Mouse (Mus musculus): Measurements from ENCODE around the gene Plbd2. TPM values are rescaled to one million over a fixed set of nuclear protein-coding genes. Genes with fewer than 3 reads are reported as not detected.

The Plbd2 gene
- polyA plus RNA-seq, 1 experiment from 2014 or later, result 54.4 TPM

- WGBS, result 89% methylated on average over 6 of the region's 6 CpGs
- H3K27me3 ChIP-seq, result no peaks in the 10 kb centered on the region
Measured at GRCm38 (mm10) chr5:120493440-120493839, 10.0 kb downstream of the Plbd2 start.

GRCm38 (mm10) chr5:120492437-120492836, 11.0 kb downstream of the Plbd2 start:
- ATAC-seq (ENCODE audit: insufficient number of reproducible peaks, insufficient read depth, low FRiP score, low TSS enrichment, low read depth), result no peak
- Histone ChIP-seq H3K27ac (no peak overlapping the region), H3K36me3 (peaks cover 69% of the 10 kb centered on the region), H3K4me3 (no peak overlapping the region), H3K4me1 (no peaks in the 10 kb centered on the region), H3K9me3 (no peaks in the 10 kb centered on the region), H3K27me3 (no peaks in the 10 kb centered on the region), H3K9ac (no peak overlapping the region), H3K4me2 (no peak overlapping the region)
- 71% methylated on average over 11 of the region's 11 CpGs for WGBS

More at GRCm38 (mm10) chr5:120493440-120493839, 10.0 kb downstream of the Plbd2 start:
- Histone ChIP-seq H3K4me3 (no peak overlapping the region), H3K36me3 (peaks cover 66% of the 10 kb centered on the region), H3K9ac (no peak overlapping the region), H3K4me2 (no peak overlapping the region), H3K4me1 (no peaks in the 10 kb centered on the region), H3K27ac (no peak overlapping the region), H3K9me3 (no peaks in the 10 kb centered on the region)
- ATAC-seq (ENCODE audit: insufficient number of reproducible peaks, insufficient read depth, low FRiP score, low TSS enrichment, low read depth), result no peak

GRCm38 (mm10) chr5:120490679-120491192, 12.7 kb downstream of the Plbd2 start:
- WGBS, result 82% methylated on average over 8 of the region's 8 CpGs
- no peak overlapping the region for H3K9ac ChIP-seq
- peaks cover 78% of the 10 kb centered on the region for H3K36me3 ChIP-seq

GRCm38 (mm10) chr5:120487844-120488243, 15.6 kb downstream of the Plbd2 start:
- no peak for ATAC-seq (ENCODE audit: insufficient number of reproducible peaks, insufficient read depth, low FRiP score, low TSS enrichment, low read depth)
- WGBS, result 88% methylated on average over 8 of the region's 8 CpGs

More at GRCm38 (mm10) chr5:120490679-120491192, 12.7 kb downstream of the Plbd2 start:
- Histone ChIP-seq H3K4me3 (no peak overlapping the region), H3K9me3 (no peaks in the 10 kb centered on the region), H3K4me1 (no peaks in the 10 kb centered on the region), H3K27me3 (no peaks in the 10 kb centered on the region), H3K27ac (no peak overlapping the region), H3K4me2 (no peak overlapping the region)
- ATAC-seq (ENCODE audit: insufficient number of reproducible peaks, insufficient read depth, low FRiP score, low TSS enrichment, low read depth), result no peak

GRCm38 (mm10) chr5:120483399-120483798, 20.0 kb downstream of the Plbd2 start:
- no peaks in the 10 kb centered on the region for H3K9me3 ChIP-seq
- WGBS, result 92% methylated on average over 19 of the region's 19 CpGs
- no peaks in the 10 kb centered on the region for H3K27me3 ChIP-seq
- H3K4me2 ChIP-seq, result no peak overlapping the region
- H3K36me3 ChIP-seq, result peaks cover 51% of the 10 kb centered on the region
- no peak overlapping the region for H3K4me3 ChIP-seq
- no peak for ATAC-seq (ENCODE audit: insufficient number of reproducible peaks, insufficient read depth, low FRiP score, low TSS enrichment, low read depth)
- H3K4me1 ChIP-seq, result no peaks in the 10 kb centered on the region
- H3K9ac ChIP-seq, result no peak overlapping the region
- H3K27ac ChIP-seq, result no peak overlapping the region

More at GRCm38 (mm10) chr5:120487844-120488243, 15.6 kb downstream of the Plbd2 start:
- peaks cover 75% of the 10 kb centered on the region for H3K36me3 ChIP-seq
- no peak overlapping the region for H3K4me2 ChIP-seq
- H3K9me3 ChIP-seq, result no peaks in the 10 kb centered on the region
- H3K4me1 ChIP-seq, result no peaks in the 10 kb centered on the region
- no peaks in the 10 kb centered on the region for H3K27me3 ChIP-seq
- H3K27ac ChIP-seq, result no peak overlapping the region
- H3K9ac ChIP-seq, result no peak overlapping the region
- no peak overlapping the region for H3K4me3 ChIP-seq

- no peak for ATAC-seq (ENCODE audit: insufficient number of reproducible peaks, insufficient read depth, low FRiP score, low TSS enrichment, low read depth)
Measured at GRCm38 (mm10) chr5:120481205-120481604, 22.2 kb downstream of the Plbd2 start.

GRCm38 (mm10) chr5:120479538-120479937, 23.9 kb downstream of the Plbd2 start:
- Histone ChIP-seq H3K4me2 (no peak overlapping the region), H3K36me3 (peaks cover 12% of the 10 kb centered on the region), H3K4me1 (no peaks in the 10 kb centered on the region), H3K27ac (no peak overlapping the region), H3K9me3 (no peaks in the 10 kb centered on the region), H3K9ac (no peak overlapping the region), H3K27me3 (peaks cover 11% of the 10 kb centered on the region; the same call in 1 of the 2 replicates), H3K4me3 (no peak overlapping the region)
- 68% methylated on average over 4 of the region's 4 CpGs for WGBS
- ATAC-seq (ENCODE audit: insufficient number of reproducible peaks, insufficient read depth, low FRiP score, low TSS enrichment, low read depth), result no peak

More at GRCm38 (mm10) chr5:120481205-120481604, 22.2 kb downstream of the Plbd2 start:
- Histone ChIP-seq H3K4me3 (no peak overlapping the region), H3K4me2 (no peak overlapping the region), H3K36me3 (peaks cover 29% of the 10 kb centered on the region), H3K27me3 (peaks cover 11% of the 10 kb centered on the region; the same call in 1 of the 2 replicates), H3K9ac (no peak overlapping the region), H3K9me3 (no peaks in the 10 kb centered on the region), H3K4me1 (no peaks in the 10 kb centered on the region), H3K27ac (no peak overlapping the region)
- 58% methylated on average over 9 of the region's 9 CpGs for WGBS

- H3K27ac ChIP-seq, result no peak overlapping the region
- ATAC-seq (ENCODE audit: insufficient number of reproducible peaks, insufficient read depth, low FRiP score, low TSS enrichment, low read depth), result no peak
- no peaks in the 10 kb centered on the region for H3K36me3 ChIP-seq
- no peak overlapping the region for H3K4me2 ChIP-seq
- H3K4me1 ChIP-seq, result no peaks in the 10 kb centered on the region
- no peak overlapping the region for H3K4me3 ChIP-seq
- no peak overlapping the region for H3K9ac ChIP-seq
- WGBS, result 91% methylated on average over 5 of the region's 5 CpGs
- peaks cover 11% of the 10 kb centered on the region; the same call in 1 of the 2 replicates for H3K27me3 ChIP-seq
- H3K9me3 ChIP-seq, result no peaks in the 10 kb centered on the region
Measured at GRCm38 (mm10) chr5:120477993-120478392, 25.4 kb downstream of the Plbd2 start.

- WGBS, result 14% methylated on average over 13 of the region's 13 CpGs
- Histone ChIP-seq H3K27me3 (peaks cover 11% of the 10 kb centered on the region; the same call in 1 of the 2 replicates), H3K9ac (no peak within 1 kb of the TSS), H3K4me1 (no peaks in the 10 kb centered on the region), H3K27ac (no peak within 1 kb of the TSS), H3K4me3 (no peak within 1 kb of the TSS), H3K9me3 (no peaks in the 10 kb centered on the region), H3K36me3 (no peaks in the 10 kb centered on the region), H3K4me2 (no peak within 1 kb of the TSS)
- no peak for ATAC-seq (ENCODE audit: insufficient number of reproducible peaks, insufficient read depth, low FRiP score, low TSS enrichment, low read depth)
Measured at GRCm38 (mm10) chr5:120476296-120476695, 27.1 kb downstream of the Plbd2 start, which contains the start of gene Sds. Sds (plus strand) TSS chr5:120476526.

GRCm38 (mm10) chr5:120475861-120476260, 27.6 kb downstream of the Plbd2 start:
- Histone ChIP-seq H3K4me1 (no peaks in the 10 kb centered on the region), H3K9me3 (no peaks in the 10 kb centered on the region), H3K9ac (no peak overlapping the region), H3K36me3 (no peaks in the 10 kb centered on the region), H3K27me3 (peaks cover 11% of the 10 kb centered on the region; the same call in 1 of the 2 replicates), H3K27ac (no peak overlapping the region), H3K4me3 (no peak overlapping the region), H3K4me2 (no peak overlapping the region)
- WGBS, result 46% methylated on average over 8 of the region's 8 CpGs
- no peak for ATAC-seq (ENCODE audit: insufficient number of reproducible peaks, insufficient read depth, low FRiP score, low TSS enrichment, low read depth)

- no peak for ATAC-seq (ENCODE audit: insufficient number of reproducible peaks, insufficient read depth, low FRiP score, low TSS enrichment, low read depth)
- no peaks in the 10 kb centered on the region for H3K36me3 ChIP-seq
- H3K4me2 ChIP-seq, result no peak overlapping the region
- WGBS, result 91% methylated on average over 2 of the region's 2 CpGs
- H3K27me3 ChIP-seq, result peaks cover 11% of the 10 kb centered on the region; the same call in 1 of the 2 replicates
- no peak overlapping the region for H3K9ac ChIP-seq
- no peak overlapping the region for H3K27ac ChIP-seq
- no peaks in the 10 kb centered on the region for H3K9me3 ChIP-seq
- H3K4me3 ChIP-seq, result no peak overlapping the region
- no peaks in the 10 kb centered on the region for H3K4me1 ChIP-seq
Measured at GRCm38 (mm10) chr5:120473361-120473760, 30.1 kb downstream of the Plbd2 start.

GRCm38 (mm10) chr5:120472770-120473169, 30.7 kb downstream of the Plbd2 start, which contains the start of gene Sdsl:
Sdsl (minus strand) TSS chr5:120472810.
- WGBS, result 73% methylated on average over 8 of the region's 8 CpGs
- no peak for ATAC-seq (ENCODE audit: insufficient number of reproducible peaks, insufficient read depth, low FRiP score, low TSS enrichment, low read depth)

More at GRCm38 (mm10) chr5:120472770-120473169, 30.7 kb downstream of the Plbd2 start, which contains the start of gene Sdsl:
- Histone ChIP-seq H3K9ac (no peak within 1 kb of the TSS), H3K36me3 (no peaks in the 10 kb centered on the region), H3K9me3 (no peaks in the 10 kb centered on the region), H3K27ac (no peak within 1 kb of the TSS), H3K4me1 (no peaks in the 10 kb centered on the region), H3K27me3 (peaks cover 11% of the 10 kb centered on the region; the same call in 1 of the 2 replicates), H3K4me2 (no peak within 1 kb of the TSS), H3K4me3 (no peak within 1 kb of the TSS)
